Mouse (Mus musculus) myocyte (in vitro differentiated cells): ENCODE measurements around the gene Spata21.

ENCODE experiments used
- CEBPB ChIP-seq: IDR thresholded peaks from 2 replicates; pipeline ENCODE4 v1.6.1; 2011; ENCODE audit warnings: mild to moderate bottlenecking, moderate library complexity; ENCODE audit not compliant: poor library complexity, insufficient read depth, severe bottlenecking
- E2F4 ChIP-seq: IDR thresholded peaks from one replicate; pipeline ENCODE4 v1.6.1; 2011; ENCODE audit warnings: mild to moderate bottlenecking, control low read depth, moderate library complexity; ENCODE audit not compliant: insufficient read depth
- MAX ChIP-seq: IDR thresholded peaks from one replicate; pipeline ENCODE4 v1.6.1; 2011; ENCODE audit warnings: low read depth, mild to moderate bottlenecking, control low read depth
- MYOD1 ChIP-seq, 3 experiments: IDR thresholded peaks; one replicate each; pipeline ENCODE4 v1.6.1; 2011; ENCODE audit warnings: control low read depth in 2 of 3, low read depth in 2 of 3, mild to moderate bottlenecking in 2 of 3, moderate library complexity in 1 of 3; ENCODE audit not compliant: insufficient read length in 2 of 3, control insufficient read depth in 1 of 3
- MYOG ChIP-seq, 3 experiments: IDR thresholded peaks; one replicate each; pipeline ENCODE4 v1.6.1; 2011; ENCODE audit warnings: control low read depth in 2 of 3, low read depth in 2 of 3, mild to moderate bottlenecking in 2 of 3; ENCODE audit not compliant: insufficient read length in 2 of 3, control insufficient read depth in 1 of 3, insufficient read depth in 1 of 3
- POLR2A ChIP-seq: IDR thresholded peaks from one replicate; pipeline ENCODE4 v1.6.1; 2011; ENCODE audit warnings: low read depth, mild to moderate bottlenecking, control low read depth, moderate library complexity; ENCODE audit not compliant: insufficient read length
- POLR2AphosphoS2 ChIP-seq: IDR thresholded peaks from one replicate; pipeline ENCODE4 v1.6.1; 2011; ENCODE audit warnings: low read depth, control low read depth; ENCODE audit not compliant: insufficient read length
- REST ChIP-seq: IDR thresholded peaks from one replicate; pipeline ENCODE4 v1.6.1; 2011; ENCODE audit warnings: mild to moderate bottlenecking, control low read depth, moderate library complexity; ENCODE audit not compliant: insufficient read depth, insufficient read length
- SRF ChIP-seq: IDR thresholded peaks from one replicate; pipeline ENCODE4 v1.6.1; 2011; ENCODE audit warnings: low read depth; ENCODE audit not compliant: control insufficient read depth, insufficient read length
- TCF12 ChIP-seq: IDR thresholded peaks from one replicate; pipeline ENCODE4 v1.6.1; 2011; ENCODE audit warnings: mild to moderate bottlenecking, control low read depth; ENCODE audit not compliant: poor library complexity, insufficient read depth, severe bottlenecking
- USF1 ChIP-seq: IDR thresholded peaks from one replicate; pipeline ENCODE4 v1.6.1; 2011; ENCODE audit warnings: low read depth, mild to moderate bottlenecking, control low read depth, moderate library complexity

GRCm38 (mm10) chr4:141142285-141142811, 54.2 kb downstream of the Spata21 start:
- TF ChIP-seq MYOG (IDR thresholded peaks at IDR 0.05; ENCODE audit: control insufficient read depth in 1 of 3, insufficient read depth in 1 of 3, insufficient read length in 2 of 3, low read depth in 2 of 3) (no peak), USF1 (no peak), POLR2A (no peak), MYOD1 (IDR thresholded peaks at IDR 0.05; ENCODE audit: control insufficient read depth in 1 of 3, insufficient read length in 2 of 3, low read depth in 2 of 3) (no peak), POLR2AphosphoS2 (no peak), E2F4 (no peak), MAX (no peak), SRF (no peak), TCF12 (no peak), CEBPB (no peak), REST (no peak)
